Mouse (Mus musculus): ENCODE data around the gene Alkbh1.

Alkbh1 gene

GRCm38 (mm10) chr12:87380586-87381379, 63.0 kb downstream of the Alkbh1 start:
- no peak for DNase-seq (ENCODE audit: low spot score)

GRCm38 (mm10) chr12:87379496-87379895, 64.3 kb downstream of the Alkbh1 start:
- DNase-seq (ENCODE audit: low spot score), result no peak

Data from testis, postnatal 14 days (tissue).